Mouse (Mus musculus): ENCODE measurements around the gene Cst6. TPM values are rescaled to one million over a fixed set of nuclear protein-coding genes. Genes with fewer than 3 reads are reported as not detected.
"Not testable (repeated sequence)": the region's sequence is repeated elsewhere in the genome, so short reads cannot be mapped to it uniquely, and the experiment has no call there.

The Cst6 gene
- polyA plus RNA-seq (2016; fragmentation: Nextera tagmentation; extraction: Ambion mirVana), result 0.52 and 1.3 TPM in 2 replicates

DNA sequence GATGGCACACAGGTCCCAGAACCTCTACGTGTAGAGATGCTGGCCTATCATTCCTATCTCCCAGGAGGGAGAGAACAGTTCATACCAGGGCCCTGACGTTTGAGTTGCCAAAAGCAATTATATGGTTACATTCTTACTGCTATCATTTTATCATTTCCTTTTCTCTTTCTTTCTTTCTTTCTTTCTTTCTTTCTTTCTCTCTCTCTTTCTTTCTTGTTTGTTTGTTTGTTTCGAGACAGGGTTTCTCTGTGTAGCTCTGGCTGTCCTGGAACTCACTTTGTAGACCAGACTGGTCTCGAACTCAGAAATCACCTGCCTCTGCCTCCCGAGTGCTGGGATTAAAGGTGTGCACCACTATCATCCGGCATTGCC, at the start of gene Cst6:
Gene Cst6 (minus strand): TSS at position 73 of the 372 bp plus-strand sequence.
- not testable (repeated sequence) for H3K4me1 ChIP-seq; H3K36me3 ChIP-seq; H3K9me3 ChIP-seq; ATAC-seq (ENCODE audit: insufficient number of reproducible peaks, insufficient read depth, low FRiP score, low TSS enrichment); H3K27ac ChIP-seq
- WGBS, result 62% methylated on average over 6 of the region's 6 CpGs
- peaks cover 17% of the 10 kb centered on the region for H3K27me3 ChIP-seq
- peak within 1 kb of the TSS; percentile 48 for H3K9ac ChIP-seq
- H3K4me3 ChIP-seq, result peak within 1 kb of the TSS; percentile 35
- H3K4me2 ChIP-seq (replicated peaks), result peak within 1 kb of the TSS; percentile 67

DNA sequence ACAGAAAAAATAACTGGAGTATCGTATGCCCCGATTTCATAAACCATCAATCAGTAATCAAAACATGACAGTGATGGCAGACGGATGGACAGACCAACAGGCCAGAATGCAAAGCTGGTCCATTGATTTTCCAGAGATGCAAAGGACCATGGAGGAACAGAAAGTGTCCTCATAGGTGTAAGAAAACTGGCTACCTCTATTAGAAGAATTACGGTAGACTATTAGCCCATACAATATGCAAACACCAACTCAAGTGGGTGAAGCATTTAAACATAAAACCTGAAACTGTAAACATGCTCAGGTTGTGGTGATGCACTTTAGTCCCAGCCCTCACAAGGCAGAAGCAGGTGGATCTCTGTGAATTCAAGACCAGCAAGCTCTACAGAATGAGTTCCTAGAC, 46.0 kb upstream of the Cst6 start:
- WGBS, result 69% methylated on average over 4 of the region's 4 CpGs

DNA sequence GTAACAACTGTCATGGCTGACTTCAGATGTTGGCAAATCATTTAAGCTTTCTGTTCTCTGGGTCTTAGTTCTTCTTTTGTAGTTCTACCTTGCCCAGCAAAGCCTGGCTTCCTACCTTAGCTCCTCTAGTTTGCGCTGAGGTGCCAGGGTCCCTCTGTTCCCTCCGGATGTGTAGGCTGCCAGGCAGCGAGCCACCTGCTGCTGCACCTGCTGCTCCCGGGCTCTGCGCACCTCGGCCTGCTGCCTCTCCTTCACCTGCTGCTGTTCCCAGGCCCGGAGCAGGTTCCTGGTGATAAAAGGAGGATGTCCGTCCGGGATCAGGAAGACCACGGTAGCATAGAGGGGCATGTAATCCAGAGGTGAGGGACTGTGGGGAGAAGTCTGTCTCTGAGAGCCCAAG, 44.8 kb upstream of the Cst6 start:
- Histone ChIP-seq H3K4me2 (replicated peaks) (no peak overlapping the region), H3K4me3 (no peak overlapping the region), H3K9ac (no peak overlapping the region), H3K27me3 (no peaks in the 10 kb centered on the region), H3K36me3 (no peaks in the 10 kb centered on the region), H3K4me1 (peaks cover 13% of the 10 kb centered on the region), H3K9me3 (no peaks in the 10 kb centered on the region), H3K27ac (no peak overlapping the region)
- WGBS, result 51% methylated on average over 10 of the region's 10 CpGs
- no peak for ATAC-seq (ENCODE audit: insufficient number of reproducible peaks, insufficient read depth, low FRiP score, low TSS enrichment)

More for the DNA sequence above, 46.0 kb upstream of the Cst6 start:
- no peaks in the 10 kb centered on the region for H3K36me3 ChIP-seq
- H3K4me3 ChIP-seq, result no peak overlapping the region
- no peak overlapping the region for H3K4me2 ChIP-seq (replicated peaks)
- no peaks in the 10 kb centered on the region for H3K9me3 ChIP-seq
- ATAC-seq (ENCODE audit: insufficient number of reproducible peaks, insufficient read depth, low FRiP score, low TSS enrichment), result no peak
- H3K9ac ChIP-seq, result no peak overlapping the region
- H3K4me1 ChIP-seq, result peaks cover 1% of the 10 kb centered on the region
- H3K27ac ChIP-seq, result no peak overlapping the region
- no peaks in the 10 kb centered on the region for H3K27me3 ChIP-seq

DNA sequence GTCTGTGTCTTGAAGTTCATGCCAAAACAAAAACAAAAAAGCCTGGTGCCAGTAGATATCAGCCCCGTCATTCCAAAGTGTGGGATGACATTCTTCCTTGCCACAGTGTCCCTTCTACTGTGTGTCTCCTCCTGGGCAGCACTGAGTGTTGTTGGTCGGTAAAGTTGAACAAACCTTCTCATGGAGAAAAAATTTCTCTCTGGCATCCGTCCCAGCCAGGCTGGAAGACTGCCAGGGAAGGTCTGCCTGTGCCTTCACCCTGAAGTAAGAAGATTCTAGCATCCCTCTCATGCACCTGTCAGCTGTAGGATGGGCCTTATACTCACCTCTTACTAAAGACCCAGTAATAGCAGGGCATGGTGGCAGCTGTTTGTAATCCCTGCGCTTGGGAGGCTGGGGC, 43.5 kb upstream of the Cst6 start:
- H3K27ac ChIP-seq, result no peak overlapping the region
- 80% methylated on average over 4 of the region's 4 CpGs for WGBS
- H3K4me2 ChIP-seq (replicated peaks), result no peak overlapping the region
- H3K27me3 ChIP-seq, result no peaks in the 10 kb centered on the region
- H3K36me3 ChIP-seq, result no peaks in the 10 kb centered on the region
- no peak for ATAC-seq (ENCODE audit: insufficient number of reproducible peaks, insufficient read depth, low FRiP score, low TSS enrichment)
- no peak overlapping the region for H3K4me3 ChIP-seq
- no peak overlapping the region for H3K9ac ChIP-seq
- no peaks in the 10 kb centered on the region for H3K9me3 ChIP-seq
- H3K4me1 ChIP-seq, result peaks cover 15% of the 10 kb centered on the region

DNA sequence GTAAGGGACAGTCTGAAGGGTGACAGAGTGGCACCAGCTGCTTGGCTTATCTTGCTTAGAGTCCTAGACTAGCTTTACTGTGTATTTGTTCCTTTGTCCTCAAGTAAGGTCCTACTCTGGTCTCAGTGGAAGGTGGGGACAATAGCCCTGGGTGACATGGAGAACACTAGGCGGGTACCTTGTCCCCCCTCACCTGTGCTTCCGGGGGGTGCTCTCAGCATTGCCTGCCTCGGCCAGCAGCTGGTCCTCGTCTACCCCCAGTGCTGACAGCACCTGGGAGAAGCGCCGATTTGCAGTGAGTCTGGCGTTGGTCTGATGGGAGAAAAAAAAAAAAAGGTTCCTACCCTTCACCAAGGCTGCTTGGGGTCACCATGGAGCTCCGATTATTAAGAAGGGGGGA, 41.0 kb upstream of the Cst6 start:
- H3K36me3 ChIP-seq, result 0 out of 2 replicates have a peak, but pooled peaks cover 8% of the 10 kb centered on the region
- H3K9ac ChIP-seq, result 0 out of 2 replicates have a peak overlapping the region, but pooled peaks have one; percentile 46
- peak overlapping the region; percentile 99; the same call in 1 of the 2 replicates for H3K4me3 ChIP-seq
- H3K4me1 ChIP-seq, result peaks cover 31% of the 10 kb centered on the region
- H3K27me3 ChIP-seq, result no peaks in the 10 kb centered on the region
- H3K4me2 ChIP-seq (replicated peaks), result peak overlapping the region; percentile 89
- no peak overlapping the region for H3K27ac ChIP-seq
- no peaks in the 10 kb centered on the region for H3K9me3 ChIP-seq
- WGBS, result 79% methylated on average over 8 of the region's 8 CpGs
- ATAC-seq (ENCODE audit: insufficient number of reproducible peaks, insufficient read depth, low FRiP score, low TSS enrichment), result no peak

DNA sequence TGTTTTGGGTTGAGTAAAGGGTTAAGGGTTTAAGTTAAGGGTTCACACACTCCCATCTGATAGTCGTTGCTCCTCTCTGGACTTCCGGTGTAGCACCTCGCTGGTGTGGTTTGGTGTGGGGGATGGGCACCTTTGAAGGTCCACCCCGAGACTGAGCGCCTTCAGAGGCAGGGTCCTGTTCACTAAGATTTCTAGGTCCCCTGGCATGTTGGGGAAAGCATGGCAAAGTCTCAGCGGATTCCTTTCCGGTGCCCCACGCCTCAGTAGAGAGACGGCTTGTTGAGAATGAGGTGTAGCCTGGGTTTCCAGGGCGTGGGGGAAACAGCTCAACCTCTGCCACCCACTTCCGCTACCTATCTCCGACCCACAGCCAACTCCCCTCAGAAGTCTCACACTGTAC, 40.3 kb upstream of the Cst6 start:
- H3K9me3 ChIP-seq, result no peaks in the 10 kb centered on the region
- peak overlapping the region; percentile 57; the same call in 1 of the 2 replicates for H3K27ac ChIP-seq
- H3K4me3 ChIP-seq, result peak overlapping the region; percentile 99
- peaks cover 15% of the 10 kb centered on the region for H3K36me3 ChIP-seq
- 49% methylated on average over 12 of the region's 12 CpGs for WGBS
- peaks cover 31% of the 10 kb centered on the region for H3K4me1 ChIP-seq
- ATAC-seq (ENCODE audit: insufficient number of reproducible peaks, insufficient read depth, low FRiP score, low TSS enrichment), result no peak
- H3K9ac ChIP-seq, result peak overlapping the region; percentile 46
- no peaks in the 10 kb centered on the region for H3K27me3 ChIP-seq
- H3K4me2 ChIP-seq (replicated peaks), result peak overlapping the region; percentile 89

DNA sequence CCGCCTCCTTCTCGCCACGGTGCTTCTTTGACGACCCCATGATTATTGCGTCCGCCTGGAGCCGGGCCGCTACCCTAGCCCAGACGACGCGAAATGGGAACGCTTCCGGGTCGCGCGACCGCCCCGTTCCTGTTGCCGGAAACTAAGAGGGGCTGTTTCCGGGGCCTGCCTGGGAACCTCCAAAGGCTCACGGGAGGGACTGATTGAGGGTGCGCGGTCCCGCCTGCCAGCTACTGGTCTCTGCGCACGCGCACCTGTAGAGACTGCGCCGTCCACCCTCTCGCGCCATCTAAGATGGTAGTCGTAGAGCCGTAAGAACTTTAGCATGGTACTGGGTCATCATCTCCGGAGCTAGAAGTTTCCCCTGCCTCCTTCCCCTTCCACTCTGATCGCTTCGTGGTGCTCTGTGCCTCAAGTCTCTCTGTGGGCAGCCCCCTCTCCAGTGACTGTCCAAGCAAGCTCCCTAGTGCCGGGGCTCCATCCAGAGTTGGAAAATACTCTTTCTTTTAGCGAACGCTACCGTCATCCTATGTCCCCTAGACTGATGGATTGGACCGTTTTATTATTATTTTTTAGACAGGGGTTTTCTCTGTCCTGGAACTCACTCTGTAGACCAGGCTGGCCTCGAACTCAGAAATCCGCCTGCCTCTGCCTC, 39.3 kb upstream of the Cst6 start, which contains the start of gene Sart1:
Gene Sart1 (minus strand): TSS at position 116 of the 655 bp plus-strand sequence.
- peaks cover 31% of the 10 kb centered on the region for H3K4me1 ChIP-seq
- 2% methylated on average over 43 of the region's 43 CpGs for WGBS
- H3K27me3 ChIP-seq, result no peaks in the 10 kb centered on the region
- peak within 1 kb of the TSS; percentile 88 for H3K27ac ChIP-seq
- peak; percentile 94 for ATAC-seq (ENCODE audit: insufficient number of reproducible peaks, insufficient read depth, low FRiP score, low TSS enrichment)
- H3K9me3 ChIP-seq, result no peaks in the 10 kb centered on the region
- H3K4me2 ChIP-seq (replicated peaks), result peak within 1 kb of the TSS; percentile 89
- peak within 1 kb of the TSS; percentile 98 for H3K9ac ChIP-seq
- H3K4me3 ChIP-seq, result peak within 1 kb of the TSS; percentile 99
- peaks cover 24% of the 10 kb centered on the region for H3K36me3 ChIP-seq

DNA sequence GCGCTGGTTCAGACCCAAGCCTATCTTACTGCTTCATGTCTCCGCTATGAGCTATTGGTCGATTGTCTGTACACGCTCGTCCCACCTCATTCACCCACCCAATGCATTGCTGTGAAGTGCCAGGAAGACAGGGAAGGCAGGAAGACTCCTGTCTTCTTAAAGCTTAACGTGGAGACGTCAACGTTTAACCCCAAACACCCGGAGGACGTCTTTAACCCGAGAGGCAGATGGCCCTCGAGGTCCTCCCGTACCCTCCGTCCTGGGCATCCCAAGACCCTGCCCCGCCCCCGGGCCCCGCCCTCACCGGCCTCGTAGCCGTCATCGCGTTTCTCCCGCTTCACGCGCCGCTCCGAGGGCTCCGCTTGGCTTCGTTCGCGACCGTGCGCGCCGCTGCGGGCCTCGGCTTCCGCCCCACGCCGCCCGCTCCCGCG, 38.7 kb upstream of the Cst6 start:
- Histone ChIP-seq H3K4me1 (peaks cover 31% of the 10 kb centered on the region), H3K4me2 (replicated peaks) (peak overlapping the region; percentile 89), H3K9ac (peak overlapping the region; percentile 98), H3K27ac (peak overlapping the region; percentile 88), H3K27me3 (no peaks in the 10 kb centered on the region), H3K9me3 (no peaks in the 10 kb centered on the region), H3K36me3 (peaks cover 31% of the 10 kb centered on the region), H3K4me3 (peak overlapping the region; percentile 99)
- ATAC-seq (ENCODE audit: insufficient number of reproducible peaks, insufficient read depth, low FRiP score, low TSS enrichment), result no peak
- WGBS, result under 1% methylated on average over 42 of the region's 43 CpGs

DNA sequence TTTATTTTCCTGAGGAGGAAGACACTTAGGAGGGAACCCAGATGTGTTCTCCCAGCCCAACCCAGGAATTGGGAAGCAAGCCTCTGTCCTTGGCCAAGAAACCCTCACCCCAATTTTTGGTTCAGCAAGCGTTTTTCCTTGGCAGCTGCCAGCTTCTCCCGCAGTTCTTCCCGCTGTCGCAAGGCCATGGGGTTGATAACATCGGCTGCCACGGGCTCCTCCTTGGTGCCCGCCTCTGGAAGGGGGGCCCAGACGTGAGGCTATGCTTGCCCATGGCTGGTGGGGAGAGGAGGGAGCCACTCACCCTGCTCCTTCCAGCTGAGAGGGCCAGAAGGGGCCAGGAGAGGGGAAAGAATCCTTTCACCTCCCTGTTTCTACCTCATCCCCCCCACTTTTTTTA, 35.3 kb upstream of the Cst6 start:
- WGBS, result 91% methylated on average over 8 of the region's 8 CpGs
- H3K36me3 ChIP-seq, result peaks cover 64% of the 10 kb centered on the region
- no peak overlapping the region for H3K4me2 ChIP-seq (replicated peaks)
- H3K27ac ChIP-seq, result no peak overlapping the region
- no peak overlapping the region for H3K4me3 ChIP-seq
- H3K9me3 ChIP-seq, result no peaks in the 10 kb centered on the region
- H3K9ac ChIP-seq, result no peak overlapping the region
- H3K4me1 ChIP-seq, result peaks cover 23% of the 10 kb centered on the region
- H3K27me3 ChIP-seq, result no peaks in the 10 kb centered on the region
- no peak for ATAC-seq (ENCODE audit: insufficient number of reproducible peaks, insufficient read depth, low FRiP score, low TSS enrichment)

DNA sequence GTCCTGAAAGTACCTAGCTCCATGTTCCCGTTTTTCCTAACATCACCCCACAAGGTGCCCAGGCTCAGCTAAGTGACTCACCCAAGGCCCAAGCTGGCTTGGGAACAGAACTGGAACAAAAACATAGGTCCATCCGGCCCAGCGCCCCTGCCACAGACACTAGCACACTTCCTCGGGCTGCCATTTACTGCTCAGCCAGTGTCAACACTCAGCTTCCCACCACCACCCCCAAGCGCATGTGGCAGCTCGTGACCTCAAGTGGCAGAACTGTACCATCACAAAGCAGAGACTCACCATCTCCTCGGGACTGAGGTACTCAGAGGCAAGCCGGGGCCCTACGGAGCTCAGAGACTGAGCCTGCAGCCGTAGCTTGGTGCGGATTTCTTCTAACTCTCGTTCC, 34.0 kb upstream of the Cst6 start:
- Histone ChIP-seq H3K4me2 (replicated peaks) (no peak overlapping the region), H3K4me1 (peaks cover 16% of the 10 kb centered on the region), H3K4me3 (no peak overlapping the region), H3K9me3 (no peaks in the 10 kb centered on the region), H3K27me3 (no peaks in the 10 kb centered on the region), H3K36me3 (peaks cover 78% of the 10 kb centered on the region), H3K27ac (no peak overlapping the region), H3K9ac (no peak overlapping the region)
- no peak for ATAC-seq (ENCODE audit: insufficient number of reproducible peaks, insufficient read depth, low FRiP score, low TSS enrichment)
- WGBS, result 94% methylated on average over 12 of the region's 12 CpGs

DNA sequence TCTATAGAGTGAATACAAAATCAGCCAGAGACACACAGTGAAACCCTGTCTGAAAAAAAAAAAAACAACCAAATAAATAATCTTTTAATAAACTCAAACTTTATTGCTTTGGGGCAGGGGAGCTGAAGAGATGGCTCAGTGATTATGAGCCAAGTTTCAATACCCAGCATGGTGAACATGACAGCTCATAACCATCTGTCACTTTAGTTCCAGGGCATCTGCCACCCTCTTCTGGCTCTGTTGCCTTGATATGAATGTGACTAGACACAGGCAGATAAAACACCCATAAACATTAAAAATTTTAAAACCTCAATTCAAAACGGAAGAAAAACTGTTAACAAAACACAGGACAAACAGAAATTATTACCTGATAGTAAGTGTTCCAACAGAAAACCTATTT, 28.1 kb upstream of the Cst6 start:
- Histone ChIP-seq H3K27me3 (no peaks in the 10 kb centered on the region), H3K4me1 (no peaks in the 10 kb centered on the region), H3K36me3 (peaks cover 66% of the 10 kb centered on the region), H3K27ac (no peak overlapping the region), H3K9ac (no peak overlapping the region), H3K4me3 (no peak overlapping the region), H3K4me2 (replicated peaks) (no peak overlapping the region), H3K9me3 (no peaks in the 10 kb centered on the region)
- 98% methylated on average over 1 of the region's 1 CpGs for WGBS
- no peak for ATAC-seq (ENCODE audit: insufficient number of reproducible peaks, insufficient read depth, low FRiP score, low TSS enrichment)

DNA sequence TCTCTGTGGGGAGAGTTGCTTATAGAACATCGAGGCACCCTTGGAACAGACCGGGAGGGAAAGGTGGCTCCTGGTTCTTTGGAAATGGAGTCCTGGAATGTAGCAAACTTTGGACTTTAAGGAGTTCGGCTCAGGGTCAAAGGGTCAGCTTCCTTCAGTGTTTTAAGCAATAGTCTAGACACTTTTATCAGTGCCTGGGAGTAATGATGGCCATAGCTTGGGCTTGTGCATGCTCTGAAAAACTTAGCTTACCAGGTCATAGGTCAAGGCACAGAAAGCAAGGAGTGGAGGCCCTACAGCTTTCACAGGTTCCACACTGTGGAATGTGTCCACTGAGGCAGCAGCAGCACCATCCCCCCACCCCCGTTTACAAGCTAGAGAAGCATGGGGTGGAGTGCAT, 25.4 kb upstream of the Cst6 start:
- no peaks in the 10 kb centered on the region for H3K27me3 ChIP-seq
- H3K9ac ChIP-seq, result no peak overlapping the region
- H3K4me1 ChIP-seq, result no peaks in the 10 kb centered on the region
- no peak overlapping the region for H3K27ac ChIP-seq
- H3K4me2 ChIP-seq (replicated peaks), result no peak overlapping the region
- H3K9me3 ChIP-seq, result no peaks in the 10 kb centered on the region
- WGBS, result 78% methylated on average over 4 of the region's 4 CpGs
- ATAC-seq (ENCODE audit: insufficient number of reproducible peaks, insufficient read depth, low FRiP score, low TSS enrichment), result 0 out of 2 replicates have a peak, but pooled peaks have one; percentile 41
- no peak overlapping the region for H3K4me3 ChIP-seq
- H3K36me3 ChIP-seq, result peaks cover 62% of the 10 kb centered on the region
